Mouse (Mus musculus) lung, embryonic 16.5 days (tissue): ENCODE results near the gene Rnf224. TPM values are rescaled to one million over a fixed set of nuclear protein-coding genes. Genes with fewer than 3 reads are reported as not detected.

Source experiments
- ATAC-seq: fragments of 200-750 bp; cut with Nextera tagmentation; 2 replicates; pipeline ENCODE4 v1.8.0; 2017; ENCODE audit warnings: low read depth, mild to moderate bottlenecking, moderate library complexity
- H3K27ac ChIP-seq: fragments of 300-500 bp; sonication (generic); 2 replicates; pipeline ENCODE4 v1.5.1; 2014; ENCODE audit warnings: mild to moderate bottlenecking, control low read depth, low read length
- H3K27me3 ChIP-seq: fragments of 300-500 bp; sonication (generic); 2 replicates; pipeline ENCODE4 v1.6.1; 2014; ENCODE audit warnings: low read depth, low read length, mixed read lengths; ENCODE audit not compliant: control insufficient read depth, insufficient read depth
- H3K36me3 ChIP-seq: fragments of 300-500 bp; sonication (generic); 2 replicates; pipeline ENCODE4 v1.6.1; 2014; ENCODE audit warnings: low read length; ENCODE audit not compliant: control insufficient read depth, insufficient read depth
- H3K4me1 ChIP-seq: fragments of 300-500 bp; sonication (generic); replicated peaks from 2 replicates; pipeline ENCODE4 v1.6.1; 2014; ENCODE audit warnings: low read length, mixed read lengths; ENCODE audit not compliant: control insufficient read depth, insufficient read depth
- H3K4me2 ChIP-seq: fragments of 300-500 bp; sonication (generic); 2 replicates; pipeline ENCODE4 v1.6.1; 2014; ENCODE audit warnings: low read depth, low read length, control low read depth
- H3K4me3 ChIP-seq: fragments of 300-500 bp; sonication (generic); 2 replicates; pipeline ENCODE4 v1.5.1; 2014; ENCODE audit warnings: mild to moderate bottlenecking, low read length, control low read depth
- H3K9ac ChIP-seq: fragments of 300-500 bp; sonication (generic); 2 replicates; pipeline ENCODE4 v1.6.1; 2014; ENCODE audit warnings: low read length, control low read depth
- H3K9me3 ChIP-seq: fragments of 300-500 bp; sonication (generic); 2 replicates; pipeline ENCODE4 v1.6.1; 2016; ENCODE audit warnings: low read length; ENCODE audit not compliant: control insufficient read depth
- WGBS: fragments of 180-500 bp; shearing (Covaris S2); extraction: QIAGEN DNeasy Blood & Tissue Kit; methylation state at CpG from one replicate; pipeline ENCODE4 v1.1.7; 2014; 5-methylcytosine and 5-hydroxymethylcytosine counted together
- polyA plus RNA-seq: library from polyadenylated mRNA; unstranded; fragments of >200 nt; fragmentation: Nextera tagmentation; extraction: Ambion mirVana; gene quantifications from 2 replicates; pipeline ENCODE4 v1.2.1, GENCODE M21; 2015

Rnf224 gene
- polyA plus RNA-seq, 1 experiment from 2014 or later, result not detected

DNA sequence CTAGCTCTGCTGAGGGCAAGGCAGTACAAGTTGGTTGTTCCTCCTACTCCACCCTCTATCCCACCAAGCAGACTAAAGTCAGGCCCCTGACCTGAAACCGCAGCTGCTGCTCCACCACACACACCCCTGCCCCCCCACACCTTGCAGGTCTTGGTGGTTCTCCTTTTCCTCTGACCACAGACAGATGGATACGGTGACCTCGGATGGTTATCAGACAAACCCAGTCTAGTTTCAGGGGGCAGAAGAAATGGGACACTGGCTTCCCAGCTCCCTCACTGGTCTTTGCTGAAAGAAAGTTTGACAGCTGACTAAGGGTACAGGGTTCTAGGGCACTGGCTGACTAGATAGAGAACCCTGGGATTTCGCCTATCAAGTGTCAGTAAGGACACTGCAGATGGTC is 3.2 kb downstream of the Rnf224 start:
- Histone ChIP-seq H3K27me3 (no peaks in the 10 kb centered on the region), H3K36me3 (no peaks in the 10 kb centered on the region), H3K27ac (no peak overlapping the region), H3K9ac (no peak overlapping the region), H3K9me3 (no peaks in the 10 kb centered on the region), H3K4me2 (no peak overlapping the region), H3K4me1 (peaks cover 5% of the 10 kb centered on the region; the same call in 1 of the 2 replicates), H3K4me3 (no peak overlapping the region)
- no peak for ATAC-seq
- WGBS, result 59% methylated on average over 4 of the region's 4 CpGs

GRCm38 (mm10) chr2:25231038-25231437 is 5.5 kb downstream of the Rnf224 start:
- Histone ChIP-seq H3K4me2 (no peak overlapping the region), H3K27me3 (no peaks in the 10 kb centered on the region), H3K4me3 (no peak overlapping the region), H3K4me1 (peaks cover 9% of the 10 kb centered on the region; the same call in 1 of the 2 replicates), H3K9ac (no peak overlapping the region), H3K27ac (no peak overlapping the region), H3K36me3 (no peaks in the 10 kb centered on the region), H3K9me3 (no peaks in the 10 kb centered on the region)
- ATAC-seq, result no peak
- WGBS, result 57% methylated on average over 12 of the region's 12 CpGs

DNA sequence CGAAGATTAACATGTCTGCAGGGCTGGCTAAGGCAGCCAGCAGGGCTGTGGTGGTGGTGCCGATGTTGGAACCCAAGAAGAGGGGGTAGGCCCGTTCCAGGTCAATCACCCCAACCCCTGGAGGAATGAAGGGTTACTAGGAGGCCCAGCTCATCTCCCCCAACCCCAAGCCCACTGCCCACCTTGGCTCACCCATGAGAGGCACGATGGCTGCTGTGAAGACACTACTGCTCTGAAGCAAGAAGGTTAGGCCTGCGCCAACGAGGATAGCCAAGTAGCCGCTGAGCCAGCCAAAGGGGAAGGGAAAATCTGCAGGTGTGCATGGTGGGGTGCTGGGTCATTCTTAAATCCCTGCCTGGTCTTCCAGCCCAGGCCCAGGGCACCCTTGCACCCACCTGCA is 6.0 kb downstream of the Rnf224 start:
- Histone ChIP-seq H3K27me3 (no peaks in the 10 kb centered on the region), H3K4me2 (no peak overlapping the region), H3K9me3 (no peaks in the 10 kb centered on the region), H3K27ac (no peak overlapping the region), H3K4me1 (peaks cover 13% of the 10 kb centered on the region), H3K4me3 (no peak overlapping the region), H3K36me3 (no peaks in the 10 kb centered on the region), H3K9ac (no peak overlapping the region)
- ATAC-seq, result no peak
- 75% methylated on average over 7 of the region's 7 CpGs for WGBS

GRCm38 (mm10) chr2:25229582-25229981 is 7.0 kb downstream of the Rnf224 start:
- Histone ChIP-seq H3K4me1 (peaks cover 16% of the 10 kb centered on the region), H3K9me3 (no peaks in the 10 kb centered on the region), H3K36me3 (no peaks in the 10 kb centered on the region), H3K9ac (no peak overlapping the region), H3K27me3 (no peaks in the 10 kb centered on the region), H3K27ac (no peak overlapping the region), H3K4me3 (no peak overlapping the region), H3K4me2 (no peak overlapping the region)
- ATAC-seq, result no peak
- 64% methylated on average over 5 of the region's 5 CpGs for WGBS

- no peak for ATAC-seq
- H3K27me3 ChIP-seq, result no peaks in the 10 kb centered on the region
- H3K27ac ChIP-seq, result no peak overlapping the region
- H3K4me2 ChIP-seq, result no peak overlapping the region
- H3K4me1 ChIP-seq, result peaks cover 16% of the 10 kb centered on the region
- H3K4me3 ChIP-seq, result no peak overlapping the region
- H3K36me3 ChIP-seq, result no peaks in the 10 kb centered on the region
- WGBS, result 69% methylated on average over 6 of the region's 6 CpGs
- H3K9me3 ChIP-seq, result no peaks in the 10 kb centered on the region
- H3K9ac ChIP-seq, result peak overlapping the region; percentile 24; the same call in 1 of the 2 replicates
Observed at GRCm38 (mm10) chr2:25228995-25229530, 7.5 kb downstream of the Rnf224 start.

GRCm38 (mm10) chr2:25228431-25228889 is 8.1 kb downstream of the Rnf224 start:
- Histone ChIP-seq H3K36me3 (no peaks in the 10 kb centered on the region), H3K9me3 (no peaks in the 10 kb centered on the region), H3K27me3 (no peaks in the 10 kb centered on the region), H3K27ac (peak overlapping the region; percentile 71), H3K4me2 (peak overlapping the region; percentile 39), H3K4me1 (peaks cover 17% of the 10 kb centered on the region), H3K4me3 (no peak overlapping the region), H3K9ac (0 out of 2 replicates have a peak overlapping the region, but pooled peaks have one; percentile 12)
- peak; percentile 39 for ATAC-seq
- WGBS, result 0% methylated on average over 7 of the region's 7 CpGs

GRCm38 (mm10) chr2:25227406-25227805 is 9.2 kb downstream of the Rnf224 start:
- WGBS, result 92% methylated on average over 4 of the region's 4 CpGs
- ATAC-seq, result no peak

GRCm38 (mm10) chr2:25226864-25227263 is 9.7 kb downstream of the Rnf224 start:
- Histone ChIP-seq H3K4me1 (peaks cover 20% of the 10 kb centered on the region), H3K36me3 (peaks cover 2% of the 10 kb centered on the region; the same call in 1 of the 2 replicates), H3K9ac (no peak overlapping the region), H3K9me3 (no peaks in the 10 kb centered on the region), H3K4me3 (no peak overlapping the region), H3K27ac (no peak overlapping the region), H3K4me2 (no peak overlapping the region), H3K27me3 (no peaks in the 10 kb centered on the region)
- 73% methylated on average over 5 of the region's 5 CpGs for WGBS
- no peak for ATAC-seq

More at GRCm38 (mm10) chr2:25227406-25227805, 9.2 kb downstream of the Rnf224 start:
- Histone ChIP-seq H3K27ac (no peak overlapping the region), H3K9ac (no peak overlapping the region), H3K36me3 (no peaks in the 10 kb centered on the region), H3K4me3 (no peak overlapping the region), H3K9me3 (no peaks in the 10 kb centered on the region), H3K27me3 (no peaks in the 10 kb centered on the region), H3K4me2 (no peak overlapping the region), H3K4me1 (peaks cover 20% of the 10 kb centered on the region)

DNA sequence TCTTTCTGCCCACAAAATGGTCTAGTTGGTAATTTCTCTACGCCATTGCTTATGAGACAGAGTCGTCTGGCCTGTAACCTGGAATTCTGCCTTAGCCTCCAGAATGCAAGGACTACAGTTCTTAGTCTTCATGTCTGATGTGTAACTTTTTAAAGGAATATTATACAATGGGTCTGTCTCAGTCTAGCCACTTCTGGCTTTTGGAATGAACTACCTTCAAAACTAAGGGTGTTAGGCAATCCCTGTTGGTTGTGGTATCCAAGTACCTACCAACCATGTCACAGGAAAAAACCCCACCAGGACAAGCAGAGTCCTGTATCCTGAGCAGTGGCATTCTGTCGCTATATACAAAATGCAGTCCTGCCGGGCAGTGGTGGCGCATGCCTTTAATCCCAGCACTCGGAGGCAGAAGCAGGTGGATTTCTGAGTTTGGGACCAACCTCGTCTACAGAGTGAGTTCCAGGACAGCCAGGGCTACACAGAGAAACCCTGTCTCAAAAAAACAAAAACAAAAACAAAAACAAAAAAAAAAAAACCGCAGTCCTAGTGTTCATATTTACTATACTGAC is 10.7 kb downstream of the Rnf224 start:
- 66% methylated on average over 8 of the region's 8 CpGs for WGBS
- no peak for ATAC-seq
- H3K4me2 ChIP-seq, result peak overlapping the region; percentile 49

More for the DNA sequence above, 10.7 kb downstream of the Rnf224 start:
- Histone ChIP-seq H3K4me3 (peak overlapping the region; percentile 64), H3K36me3 (peaks cover 7% of the 10 kb centered on the region), H3K9me3 (no peaks in the 10 kb centered on the region), H3K4me1 (peaks cover 20% of the 10 kb centered on the region), H3K9ac (peak overlapping the region; percentile 76), H3K27ac (peak overlapping the region; percentile 99), H3K27me3 (no peaks in the 10 kb centered on the region)
